Mouse (Mus musculus): ENCODE measurements around the gene Nsd1. TPM values are rescaled to one million over a fixed set of nuclear protein-coding genes. Genes with fewer than 3 reads are reported as not detected.
A peak's percentile ranks its signal among the peaks of the same experiment; 100 is the strongest.

Gene Nsd1
- total RNA-seq, 2 experiments from 2014 or later: 68.2 to 71.6 TPM

GRCm38 (mm10) chr13:55252820-55253219, 43.2 kb downstream of the Nsd1 start:
- no peak for ATAC-seq (ENCODE audit: poor library complexity, severe bottlenecking)

GRCm38 (mm10) chr13:55255052-55255652, 45.6 kb downstream of the Nsd1 start:
- ATAC-seq (ENCODE audit: poor library complexity, severe bottlenecking): no peak

GRCm38 (mm10) chr13:55258651-55259050, 49.1 kb downstream of the Nsd1 start:
- no peak for ATAC-seq (ENCODE audit: poor library complexity, severe bottlenecking)

- no peak for ATAC-seq (ENCODE audit: poor library complexity, severe bottlenecking)
These were observed 51.9 kb downstream of the Nsd1 start for GRCm38 (mm10) chr13:55261521-55261920.

- no peak for ATAC-seq (ENCODE audit: poor library complexity, severe bottlenecking)
These were observed 52.5 kb downstream of the Nsd1 start for GRCm38 (mm10) chr13:55262096-55262495.

GRCm38 (mm10) chr13:55277203-55277602, 67.6 kb downstream of the Nsd1 start:
- ATAC-seq (ENCODE audit: poor library complexity, severe bottlenecking): no peak

GRCm38 (mm10) chr13:55277646-55278045, 68.1 kb downstream of the Nsd1 start:
- no peak for ATAC-seq (ENCODE audit: poor library complexity, severe bottlenecking)

- ATAC-seq (ENCODE audit: poor library complexity, severe bottlenecking): no peak
These were observed 79.3 kb downstream of the Nsd1 start for GRCm38 (mm10) chr13:55288854-55289253.

GRCm38 (mm10) chr13:55296760-55297159, 87.2 kb downstream of the Nsd1 start:
- ATAC-seq (ENCODE audit: poor library complexity, severe bottlenecking): no peak

- ATAC-seq (ENCODE audit: poor library complexity, severe bottlenecking): no peak
These were observed 91.3 kb downstream of the Nsd1 start for GRCm38 (mm10) chr13:55300913-55301312.

- ATAC-seq (ENCODE audit: poor library complexity, severe bottlenecking): no peak
These were observed 102.5 kb downstream of the Nsd1 start for GRCm38 (mm10) chr13:55312028-55312630.

- no peak for ATAC-seq (ENCODE audit: poor library complexity, severe bottlenecking)
These were observed 103.5 kb downstream of the Nsd1 start for GRCm38 (mm10) chr13:55313051-55313450.

- no peak for ATAC-seq (ENCODE audit: poor library complexity, severe bottlenecking)
These were observed 105.4 kb downstream of the Nsd1 start for GRCm38 (mm10) chr13:55314891-55315412.

- peak; percentile 25; the same call in 1 of the 2 replicates for ATAC-seq (ENCODE audit: poor library complexity, severe bottlenecking)
These were observed 108.8 kb downstream of the Nsd1 start for GRCm38 (mm10) chr13:55318351-55318750.

GRCm38 (mm10) chr13:55319931-55320533, 110.5 kb downstream of the Nsd1 start, which contains the start of gene Prelid1:
Prelid1 (plus strand) TSS chr13:55320500.
- ATAC-seq (ENCODE audit: poor library complexity, severe bottlenecking): no peak

- ATAC-seq (ENCODE audit: poor library complexity, severe bottlenecking): peak; percentile 83
These were observed 112.0 kb downstream of the Nsd1 start, which contains the start of gene Rab24 for GRCm38 (mm10) chr13:55321434-55322129. Rab24 (minus strand) TSS chr13:55321946.

GRCm38 (mm10) chr13:55322130-55322825, 112.7 kb downstream of the Nsd1 start:
- peak; percentile 14; the same call in 1 of the 2 replicates for ATAC-seq (ENCODE audit: poor library complexity, severe bottlenecking)

- no peak for ATAC-seq (ENCODE audit: poor library complexity, severe bottlenecking)
These were observed 116.0 kb downstream of the Nsd1 start for GRCm38 (mm10) chr13:55325596-55325995.

- no peak for ATAC-seq (ENCODE audit: poor library complexity, severe bottlenecking)
These were observed 117.6 kb downstream of the Nsd1 start for GRCm38 (mm10) chr13:55327169-55327568.

- peak; percentile 78 for ATAC-seq (ENCODE audit: poor library complexity, severe bottlenecking)
These were observed 118.1 kb downstream of the Nsd1 start for GRCm38 (mm10) chr13:55327633-55328032.

GRCm38 (mm10) chr13:55328171-55328570, 118.6 kb downstream of the Nsd1 start:
- ATAC-seq (ENCODE audit: poor library complexity, severe bottlenecking): no peak

Measured in megakaryocyte, adult 5-6 weeks (primary cell).